Mouse (Mus musculus) lung, embryonic 16.5 days (tissue): ENCODE results near the gene Raet1d. TPM values are rescaled to one million over a fixed set of nuclear protein-coding genes. Genes with fewer than 3 reads are reported as not detected.

Source experiments
- polyA plus RNA-seq: library from polyadenylated mRNA; unstranded; fragments of >200 nt; fragmentation: Nextera tagmentation; extraction: Ambion mirVana; gene quantifications from 2 replicates; pipeline ENCODE4 v1.2.1, GENCODE M21; 2015

Gene Raet1d
- polyA plus RNA-seq, 1 experiment from 2014 or later: 9.7 TPM

Other genes with a start within 250 kb of the Raet1d start
- gene E030030I06Rik, start 211.3 kb upstream of the Raet1d start, polyA plus RNA-seq: 24.5 and 31.4 TPM in 2 replicates
- gene Raet1e, start 202.0 kb upstream of the Raet1d start, polyA plus RNA-seq: 9.0 and 10.8 TPM in 2 replicates
- gene H60b, start 202.0 kb upstream of the Raet1d start, polyA plus RNA-seq: 0.99 and 1.6 TPM in 2 replicates